Comparison of ENCODE assay signal across 8 mouse cellular contexts in genomic region chr3:135422856-135423607, GRCm38 (mm10). TPM values are rescaled to one million over a fixed set of nuclear protein-coding genes. Genes with fewer than 3 reads are reported as not detected.
A peak's percentile ranks its signal among the peaks of the same experiment; 100 is the strongest.
DNase-seq lines count a peak whose midpoint lies in the region; ATAC-seq and TF ChIP-seq lines count a peak whose summit lies in the region.

No protein-coding gene starts in this region.

- under 1% methylated on average over 92 of the region's 103 CpGs for WGBS in embryonic facial prominence, embryonic 15.5 days
- under 1% methylated on average over 103 of the region's 103 CpGs for WGBS in heart, embryonic 10.5 days
- under 1% methylated on average over 103 of the region's 103 CpGs for WGBS in kidney, embryonic 15.5 days

- H3K36me3 ChIP-seq in embryonic facial prominence, embryonic 15.5 days = no peaks in the 10 kb centered on the region
- peaks cover 3% of the 10 kb centered on the region for H3K36me3 ChIP-seq in heart, embryonic 10.5 days
- no peaks in the 10 kb centered on the region for H3K36me3 ChIP-seq in kidney, embryonic 15.5 days

- no peak for TF ChIP-seq POLR2A in bone marrow macrophage, adult 2 months (IDR thresholded peaks at IDR 0.05; ENCODE audit: borderline replicate concordance, low read depth, low read length)

- peak overlapping the region; percentile 82 for H3K9ac ChIP-seq in embryonic facial prominence, embryonic 15.5 days
- H3K9ac ChIP-seq in kidney, embryonic 15.5 days = peak overlapping the region; percentile 83

- DNase-seq in A20 (ENCODE audit: low read depth, low spot score) = peak; percentile 94
- DNase-seq in heart, embryonic 10.5 days (ENCODE audit: low spot score) = peak; percentile 91
- DNase-seq in liver = peak; percentile 91
- peak; percentile 45 to 78 for DNase-seq in monocyte, adult 2 months (ENCODE audit: low read depth in 1 of 2, low spot score in 2 of 2)
- peak; percentile 75 to 76 for DNase-seq in spleen, postnatal 14 days (ENCODE audit: low spot score in 2 of 2)

- H3K4me2 ChIP-seq in embryonic facial prominence, embryonic 15.5 days (replicated peaks) = peak overlapping the region; percentile 63
- H3K4me2 ChIP-seq in kidney, embryonic 15.5 days = peak overlapping the region; percentile 75

- peak overlapping the region; percentile 78 for H3K4me3 ChIP-seq in bone marrow macrophage, adult 2 months (ENCODE audit: insufficient read depth, low read length)
- peak overlapping the region; percentile 82 for H3K4me3 ChIP-seq in embryonic facial prominence, embryonic 15.5 days (replicated peaks)
- H3K4me3 ChIP-seq in heart, embryonic 10.5 days = peak overlapping the region; percentile 81
- peak overlapping the region; percentile 83 for H3K4me3 ChIP-seq in kidney, embryonic 15.5 days (replicated peaks)

- no peaks in the 10 kb centered on the region for H3K27me3 ChIP-seq in embryonic facial prominence, embryonic 15.5 days
- no peaks in the 10 kb centered on the region for H3K27me3 ChIP-seq in heart, embryonic 10.5 days (ENCODE audit: insufficient read depth, poor library complexity, severe bottlenecking)
- H3K27me3 ChIP-seq in kidney, embryonic 15.5 days = no peaks in the 10 kb centered on the region

- no peak for TF ChIP-seq CTCF in bone marrow macrophage, adult 2 months (IDR thresholded peaks at IDR 0.05; ENCODE audit: low read depth, low read length)

- peaks cover 9% of the 10 kb centered on the region for H3K4me1 ChIP-seq in bone marrow macrophage, adult 2 months (ENCODE audit: control insufficient read depth, insufficient read depth, low read length)
- H3K4me1 ChIP-seq in embryonic facial prominence, embryonic 15.5 days = peaks cover 17% of the 10 kb centered on the region
- H3K4me1 ChIP-seq in heart, embryonic 10.5 days = peaks cover 16% of the 10 kb centered on the region
- peaks cover 20% of the 10 kb centered on the region for H3K4me1 ChIP-seq in kidney, embryonic 15.5 days

- no peaks in the 10 kb centered on the region for H3K9me3 ChIP-seq in embryonic facial prominence, embryonic 15.5 days (replicated peaks)
- H3K9me3 ChIP-seq in heart, embryonic 10.5 days = no peaks in the 10 kb centered on the region
- H3K9me3 ChIP-seq in kidney, embryonic 15.5 days (replicated peaks) = no peaks in the 10 kb centered on the region

- peak overlapping the region; percentile 82 for H3K27ac ChIP-seq in bone marrow macrophage, adult 2 months (ENCODE audit: insufficient read depth, low read depth, low read length)
- peak overlapping the region; percentile 97 for H3K27ac ChIP-seq in embryonic facial prominence, embryonic 15.5 days (replicated peaks)
- peak overlapping the region; percentile 98 for H3K27ac ChIP-seq in heart, embryonic 10.5 days
- H3K27ac ChIP-seq in kidney, embryonic 15.5 days = peak overlapping the region; percentile 98

- peak; percentile 98 for ATAC-seq in embryonic facial prominence, embryonic 15.5 days (ENCODE audit: insufficient number of reproducible peaks, low FRiP score, low TSS enrichment, low read depth)
- ATAC-seq in kidney, embryonic 15.5 days (replicated peaks; ENCODE audit: low FRiP score) = peak; percentile 98

RNA-seq across cellular contexts. Expression of gene Cisd2, which starts 0.7 kb away (rescaled TPM):
- polyA plus RNA-seq in bone marrow macrophage, adult 2 months (2012; ENCODE audit: insufficient read depth, insufficient read length, missing spikeins) = 34.2 and 36.9 TPM in 2 replicates
- 51.2 and 52.1 TPM in 2 replicates for polyA plus RNA-seq in embryonic facial prominence, embryonic 15.5 days (2015; fragmentation: Nextera tagmentation; extraction: Ambion mirVana)
- polyA plus RNA-seq in heart, embryonic 10.5 days (2016; fragmentation: Nextera tagmentation; extraction: Ambion mirVana) = 66.2 and 67.0 TPM in 2 replicates
- polyA plus RNA-seq in kidney, embryonic 15.5 days (2015; fragmentation: Nextera tagmentation; extraction: Ambion mirVana) = 68.8 and 77.6 TPM in 2 replicates

RNA-seq across cellular contexts. Expression of gene Ube2d3, which starts 14.9 kb away (rescaled TPM):
- 389 and 407 TPM in 2 replicates for polyA plus RNA-seq in bone marrow macrophage, adult 2 months (2012; ENCODE audit: insufficient read depth, insufficient read length, missing spikeins)
- 450 and 462 TPM in 2 replicates for polyA plus RNA-seq in embryonic facial prominence, embryonic 15.5 days (2015; fragmentation: Nextera tagmentation; extraction: Ambion mirVana)
- polyA plus RNA-seq in heart, embryonic 10.5 days (2016; fragmentation: Nextera tagmentation; extraction: Ambion mirVana) = 461 and 523 TPM in 2 replicates
- 512 and 532 TPM in 2 replicates for polyA plus RNA-seq in kidney, embryonic 15.5 days (2015; fragmentation: Nextera tagmentation; extraction: Ambion mirVana)

Comparison
In these comparisons a context has a peak if more than half of its experiments do, and no peak if none do; other contexts are left out.
1. Peak in every context shown above with its lines: DNase-seq, ATAC-seq, H3K4me3 ChIP-seq and H3K27ac ChIP-seq.